Mouse (Mus musculus) testis, adult 2 months (tissue): ENCODE results near the gene Gimap9.

Experiments
- CTCF ChIP-seq: fragments of 200-500 bp; IDR thresholded peaks from 2 replicates; pipeline ENCODE4 v1.5.1; 2012; ENCODE audit warnings: low read depth, mild to moderate bottlenecking, inconsistent platforms, low read length, moderate library complexity; ENCODE audit not compliant: control insufficient read depth, insufficient read depth, insufficient replicate concordance
- POLR2A ChIP-seq: fragments of 200-500 bp; IDR thresholded peaks from 2 replicates; pipeline ENCODE4 v1.6.1; 2012; ENCODE audit warnings: low read depth, mild to moderate bottlenecking, inconsistent platforms, low read length, moderate library complexity; ENCODE audit not compliant: control insufficient read depth

GRCm38 (mm10) chr6:48626464-48626863, 49.5 kb upstream of the Gimap9 start, which contains the start of gene AI854703:
- TF ChIP-seq CTCF, result no peak
- TF ChIP-seq POLR2A, result no peak
